Mouse (Mus musculus): Measurements from ENCODE around the gene Lgalsl. TPM values are rescaled to one million over a fixed set of nuclear protein-coding genes. Genes with fewer than 3 reads are reported as not detected.
A peak's percentile ranks its signal among the peaks of the same experiment; 100 is the strongest.

The Lgalsl gene
- polyA plus RNA-seq, 1 experiment from 2014 or later = 46.5 TPM

GRCm38 (mm10) chr11:20804416-20804815, 26.4 kb downstream of the Lgalsl start:
- TF ChIP-seq CTCF (IDR thresholded peaks at IDR 0.05; ENCODE audit: low read depth) = no peak

GRCm38 (mm10) chr11:20800277-20801092, 30.4 kb downstream of the Lgalsl start:
- no peaks in the 10 kb centered on the region for H3K27me3 ChIP-seq (ENCODE audit: insufficient read depth, low read length)
- peak; percentile 52; the same call in 1 of the 2 replicates for ATAC-seq (ENCODE audit: insufficient read depth)
- no peak overlapping the region for H3K4me2 ChIP-seq
- no peaks in the 10 kb centered on the region for H3K4me1 ChIP-seq (ENCODE audit: insufficient read depth)
- no peaks in the 10 kb centered on the region for H3K9me3 ChIP-seq (ENCODE audit: low read depth, low read length)
- no peaks in the 10 kb centered on the region for H3K36me3 ChIP-seq (ENCODE audit: insufficient read depth)
- 34% methylated on average over 14 of the region's 14 CpGs for WGBS
- H3K4me3 ChIP-seq (ENCODE audit: low read depth, low read length) = no peak overlapping the region
- DNase-seq = peak; percentile 59
- H3K27ac ChIP-seq (ENCODE audit: low read depth) = peak overlapping the region; percentile 51
- no peak for TF ChIP-seq CTCF (IDR thresholded peaks at IDR 0.05; ENCODE audit: low read depth)
- H3K9ac ChIP-seq = no peak overlapping the region

More at GRCm38 (mm10) chr11:20804416-20804815, 26.4 kb downstream of the Lgalsl start:
- H3K4me3 ChIP-seq (ENCODE audit: low read depth, low read length) = no peak overlapping the region
- no peak for DNase-seq
- no peak overlapping the region for H3K9ac ChIP-seq
- H3K27me3 ChIP-seq (ENCODE audit: insufficient read depth, low read length) = no peaks in the 10 kb centered on the region
- H3K4me1 ChIP-seq (ENCODE audit: insufficient read depth) = no peaks in the 10 kb centered on the region
- no peak overlapping the region for H3K27ac ChIP-seq (ENCODE audit: low read depth)
- ATAC-seq (ENCODE audit: insufficient read depth) = no peak
- WGBS = 85% methylated on average over 4 of the region's 4 CpGs
- H3K36me3 ChIP-seq (ENCODE audit: insufficient read depth) = no peaks in the 10 kb centered on the region
- no peaks in the 10 kb centered on the region for H3K9me3 ChIP-seq (ENCODE audit: low read depth, low read length)
- no peak overlapping the region for H3K4me2 ChIP-seq

- no peak overlapping the region for H3K4me3 ChIP-seq (ENCODE audit: low read depth, low read length)
- H3K9me3 ChIP-seq (ENCODE audit: low read depth, low read length) = no peaks in the 10 kb centered on the region
- no peak overlapping the region for H3K9ac ChIP-seq
- no peaks in the 10 kb centered on the region for H3K27me3 ChIP-seq (ENCODE audit: insufficient read depth, low read length)
- no peak overlapping the region for H3K4me2 ChIP-seq
- no peaks in the 10 kb centered on the region for H3K4me1 ChIP-seq (ENCODE audit: insufficient read depth)
- no peaks in the 10 kb centered on the region for H3K36me3 ChIP-seq (ENCODE audit: insufficient read depth)
- H3K27ac ChIP-seq (ENCODE audit: low read depth) = no peak overlapping the region
- 91% methylated on average over 6 of the region's 6 CpGs for WGBS
- no peak for TF ChIP-seq CTCF (IDR thresholded peaks at IDR 0.05; ENCODE audit: low read depth)
- ATAC-seq (ENCODE audit: insufficient read depth) (no peak), DNase-seq (no peak)
Measured at GRCm38 (mm10) chr11:20797841-20798240, 33.0 kb downstream of the Lgalsl start.

GRCm38 (mm10) chr11:20795466-20795865, 35.4 kb downstream of the Lgalsl start:
- H3K36me3 ChIP-seq (ENCODE audit: insufficient read depth) = no peaks in the 10 kb centered on the region
- H3K4me3 ChIP-seq (ENCODE audit: low read depth, low read length) = no peak overlapping the region
- DNase-seq (no peak), ATAC-seq (ENCODE audit: insufficient read depth) (no peak)
- no peaks in the 10 kb centered on the region for H3K4me1 ChIP-seq (ENCODE audit: insufficient read depth)
- H3K27ac ChIP-seq (ENCODE audit: low read depth) = no peak overlapping the region
- no peaks in the 10 kb centered on the region for H3K27me3 ChIP-seq (ENCODE audit: insufficient read depth, low read length)
- no peak for TF ChIP-seq CTCF (IDR thresholded peaks at IDR 0.05; ENCODE audit: low read depth)
- WGBS = 45% methylated on average over 2 of the region's 2 CpGs
- no peak overlapping the region for H3K9ac ChIP-seq
- H3K9me3 ChIP-seq (ENCODE audit: low read depth, low read length) = no peaks in the 10 kb centered on the region
- H3K4me2 ChIP-seq = no peak overlapping the region

- 43% methylated on average over 11 of the region's 11 CpGs for WGBS
- Histone ChIP-seq H3K4me3 (ENCODE audit: low read depth, low read length) (no peak overlapping the region), H3K27ac (ENCODE audit: low read depth) (no peak overlapping the region), H3K27me3 (ENCODE audit: insufficient read depth, low read length) (no peaks in the 10 kb centered on the region), H3K36me3 (ENCODE audit: insufficient read depth) (no peaks in the 10 kb centered on the region), H3K4me2 (peak overlapping the region; percentile 39), H3K9ac (no peak overlapping the region), H3K9me3 (ENCODE audit: low read depth, low read length) (no peaks in the 10 kb centered on the region), H3K4me1 (ENCODE audit: insufficient read depth) (no peaks in the 10 kb centered on the region)
- TF ChIP-seq CTCF (IDR thresholded peaks at IDR 0.05; ENCODE audit: low read depth) = no peak
- no peak for DNase-seq
- peak; percentile 13 for ATAC-seq (ENCODE audit: insufficient read depth)
Measured at GRCm38 (mm10) chr11:20794913-20795254, 36.0 kb downstream of the Lgalsl start.

GRCm38 (mm10) chr11:20794196-20794912, 36.5 kb downstream of the Lgalsl start:
- no peak overlapping the region for H3K27ac ChIP-seq (ENCODE audit: low read depth)
- TF ChIP-seq CTCF (IDR thresholded peaks at IDR 0.05; ENCODE audit: low read depth) = peak; percentile 94
- H3K4me2 ChIP-seq = peak overlapping the region; percentile 39
- DNase-seq (peak; percentile 93), ATAC-seq (ENCODE audit: insufficient read depth) (peak; percentile 96)
- H3K4me3 ChIP-seq (ENCODE audit: low read depth, low read length) = no peak overlapping the region
- no peak overlapping the region for H3K9ac ChIP-seq
- no peaks in the 10 kb centered on the region for H3K4me1 ChIP-seq (ENCODE audit: insufficient read depth)
- no peaks in the 10 kb centered on the region for H3K27me3 ChIP-seq (ENCODE audit: insufficient read depth, low read length)
- H3K9me3 ChIP-seq (ENCODE audit: low read depth, low read length) = no peaks in the 10 kb centered on the region
- no peaks in the 10 kb centered on the region for H3K36me3 ChIP-seq (ENCODE audit: insufficient read depth)
- WGBS = 29% methylated on average over 10 of the region's 10 CpGs

GRCm38 (mm10) chr11:20793676-20794075, 37.2 kb downstream of the Lgalsl start:
- H3K27ac ChIP-seq (ENCODE audit: low read depth) = no peak overlapping the region
- no peak overlapping the region for H3K9ac ChIP-seq
- H3K4me3 ChIP-seq (ENCODE audit: low read depth, low read length) = no peak overlapping the region
- TF ChIP-seq CTCF (IDR thresholded peaks at IDR 0.05; ENCODE audit: low read depth) = no peak
- H3K4me2 ChIP-seq = no peak overlapping the region
- H3K9me3 ChIP-seq (ENCODE audit: low read depth, low read length) = no peaks in the 10 kb centered on the region
- H3K27me3 ChIP-seq (ENCODE audit: insufficient read depth, low read length) = no peaks in the 10 kb centered on the region
- no peaks in the 10 kb centered on the region for H3K4me1 ChIP-seq (ENCODE audit: insufficient read depth)
- ATAC-seq (ENCODE audit: insufficient read depth) (no peak), DNase-seq (no peak)
- 69% methylated on average over 4 of the region's 4 CpGs for WGBS
- no peaks in the 10 kb centered on the region for H3K36me3 ChIP-seq (ENCODE audit: insufficient read depth)
